Mouse (Mus musculus): ENCODE results near the gene Cd8b1.
"Not testable (repeated sequence)": the region's sequence is repeated elsewhere in the genome, so short reads cannot be mapped to it uniquely, and the experiment has no call there.

Cd8b1 gene

DNA sequence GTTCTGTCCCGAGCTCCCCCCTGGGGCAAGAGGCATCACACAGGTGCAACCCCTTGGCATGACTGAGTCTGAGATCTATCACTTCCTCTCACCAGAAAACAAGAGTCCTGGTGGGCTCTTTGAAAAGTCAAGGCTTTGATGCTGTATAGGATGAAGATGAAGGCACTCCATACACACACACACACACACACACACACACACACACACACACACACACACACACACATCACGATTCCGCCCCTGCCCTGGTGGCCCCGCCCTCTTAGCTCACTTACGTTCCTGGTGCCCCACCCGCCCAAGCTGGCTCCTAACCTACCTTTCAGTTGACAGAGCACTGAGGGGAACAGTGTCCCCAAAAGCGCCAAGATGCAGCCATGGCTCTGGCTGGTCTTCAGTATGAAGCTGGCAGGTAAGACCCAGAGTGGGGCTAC lies at the start of gene Cd8b1:
Cd8b1 (plus strand) TSS at position 298 of the 431 bp plus-strand sequence.
- DNase-seq: no peak

DNA sequence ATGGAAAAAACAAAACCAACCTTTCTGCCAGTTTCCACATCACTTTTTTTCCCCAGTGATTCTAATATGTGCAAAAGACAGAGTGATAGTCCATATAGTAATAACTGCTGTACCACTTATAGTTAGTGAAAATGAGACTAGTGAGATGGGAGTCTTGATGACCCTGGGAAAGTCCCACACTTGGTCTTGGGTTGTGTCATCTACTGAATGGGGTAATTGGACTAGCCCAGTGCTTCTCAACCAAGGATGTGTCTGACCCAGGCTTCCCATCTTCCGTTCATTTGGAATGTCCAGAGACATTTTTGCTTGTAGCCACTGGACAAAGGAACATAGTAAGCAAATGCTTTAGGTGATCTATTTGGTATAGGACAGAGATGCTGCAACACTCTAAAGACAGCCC lies 48.9 kb upstream of the Cd8b1 start:
- DNase-seq: no peak

DNA sequence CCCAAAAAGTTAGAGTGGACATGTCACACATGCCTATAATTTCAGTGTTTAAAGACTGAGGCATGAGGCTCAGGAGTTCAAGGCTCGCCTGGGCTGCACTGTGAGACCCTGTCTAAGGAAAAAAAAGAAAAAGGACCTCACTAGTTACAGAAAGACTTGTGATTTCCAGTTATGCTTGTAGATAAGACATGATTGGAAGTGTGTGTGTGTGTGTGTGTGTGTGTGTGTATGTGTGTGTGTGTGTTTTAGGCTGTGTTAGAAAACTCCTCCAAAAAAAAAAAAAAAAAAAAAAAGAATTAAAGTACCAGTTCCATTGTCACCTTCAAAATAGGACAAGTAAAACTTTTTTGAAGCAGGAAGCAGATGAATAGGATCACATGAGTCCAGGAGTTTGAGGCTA lies 48.0 kb upstream of the Cd8b1 start:
- DNase-seq: no peak

DNA sequence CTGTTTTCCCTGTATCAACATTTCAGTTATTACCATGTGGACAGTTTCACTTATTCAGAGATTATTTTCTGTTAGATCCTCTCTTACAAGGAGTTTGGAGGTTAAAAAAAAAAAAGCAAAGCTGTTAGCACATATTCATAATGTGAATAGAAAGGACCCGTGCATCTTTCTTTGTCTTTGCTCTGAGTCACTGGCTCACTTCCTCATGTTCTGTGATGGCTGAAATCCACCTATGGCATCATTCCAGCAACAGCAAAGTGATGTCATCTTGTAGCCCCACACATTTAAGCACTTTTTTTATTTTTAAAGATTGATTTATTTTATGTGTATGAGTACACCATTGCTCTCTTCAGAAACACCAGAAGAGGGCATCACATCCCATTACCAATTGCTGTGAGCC lies 43.2 kb upstream of the Cd8b1 start:
- DNase-seq: no peak

DNA sequence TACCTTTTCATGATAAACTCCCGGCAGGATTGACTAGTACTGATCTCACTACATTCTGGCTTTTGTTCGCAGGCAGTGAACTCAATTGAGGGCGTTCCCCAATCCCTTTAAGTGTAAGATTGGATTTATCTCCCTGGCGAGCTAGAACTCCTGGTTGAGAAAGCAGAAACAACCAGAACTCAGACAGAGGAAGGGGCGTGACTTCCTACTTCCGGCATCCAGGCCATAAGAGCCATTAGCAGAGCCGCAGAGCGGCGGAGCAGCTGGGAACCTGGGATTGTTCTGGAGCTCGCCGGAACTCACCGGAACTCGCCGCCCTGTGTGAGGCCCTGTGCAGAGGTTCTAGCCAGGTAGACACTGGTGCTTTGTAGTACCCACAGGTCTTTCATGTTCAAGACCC lies 29.1 kb upstream of the Cd8b1 start:
- no peak for DNase-seq

DNA sequence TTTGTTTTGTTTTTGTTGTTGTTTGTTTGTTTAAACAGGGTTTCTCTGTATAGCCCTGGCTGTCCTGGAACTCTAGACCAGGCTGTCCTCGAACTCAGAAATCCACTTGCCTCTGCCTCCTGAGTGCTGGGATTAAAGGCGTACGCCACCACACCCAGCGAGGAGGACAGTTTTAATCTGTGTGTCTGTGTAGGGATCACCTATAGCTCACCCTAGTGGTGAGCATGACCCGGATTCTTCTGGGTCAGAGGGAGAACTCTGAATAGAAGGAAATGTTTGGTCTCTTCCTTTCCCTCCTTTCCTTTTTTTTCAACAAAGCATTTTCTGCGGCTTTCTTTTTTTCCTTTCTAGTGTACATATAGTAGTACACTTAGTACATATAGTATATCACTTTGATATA lies 27.3 kb upstream of the Cd8b1 start:
- DNase-seq: no peak

DNA sequence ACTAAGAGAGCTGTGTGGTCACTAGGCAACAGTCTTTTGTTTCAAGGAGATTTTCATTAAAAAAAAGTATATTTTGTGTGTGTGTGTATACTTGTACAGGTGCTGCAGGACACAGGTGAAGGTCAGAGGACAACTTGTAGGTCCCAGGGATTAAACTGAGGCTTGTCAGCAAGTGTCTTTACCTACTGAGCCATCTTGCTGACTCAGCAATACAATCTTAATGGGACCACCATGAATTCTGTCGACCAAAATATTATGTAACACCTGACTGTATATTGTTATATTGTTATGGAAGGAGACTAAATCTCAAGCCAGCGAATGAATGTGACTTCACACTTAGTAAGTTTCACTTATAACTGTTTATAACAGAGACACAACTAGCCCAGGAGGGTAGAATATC lies 24.5 kb upstream of the Cd8b1 start:
- no peak for DNase-seq

DNA sequence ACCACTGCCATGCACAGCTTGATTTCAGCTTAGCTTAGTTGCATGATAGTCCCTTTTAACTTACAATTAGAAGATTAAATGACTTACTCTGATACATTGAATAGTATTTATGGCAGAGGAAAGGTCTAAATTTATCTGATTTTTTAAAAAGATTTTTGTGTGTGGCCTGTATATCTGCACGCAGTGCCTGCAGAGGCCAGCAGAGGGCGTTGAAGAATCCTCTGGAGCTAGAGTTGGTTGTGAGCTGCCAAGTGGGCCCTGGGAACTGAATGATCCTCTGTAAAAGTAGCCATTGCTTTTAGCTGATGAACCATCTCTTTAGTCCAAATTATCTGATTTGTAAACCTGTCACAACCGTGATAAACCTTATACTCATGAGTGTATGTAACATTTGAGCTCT lies 23.8 kb upstream of the Cd8b1 start:
- peak in 1 of 2 experiments; percentile 48 for DNase-seq

DNA sequence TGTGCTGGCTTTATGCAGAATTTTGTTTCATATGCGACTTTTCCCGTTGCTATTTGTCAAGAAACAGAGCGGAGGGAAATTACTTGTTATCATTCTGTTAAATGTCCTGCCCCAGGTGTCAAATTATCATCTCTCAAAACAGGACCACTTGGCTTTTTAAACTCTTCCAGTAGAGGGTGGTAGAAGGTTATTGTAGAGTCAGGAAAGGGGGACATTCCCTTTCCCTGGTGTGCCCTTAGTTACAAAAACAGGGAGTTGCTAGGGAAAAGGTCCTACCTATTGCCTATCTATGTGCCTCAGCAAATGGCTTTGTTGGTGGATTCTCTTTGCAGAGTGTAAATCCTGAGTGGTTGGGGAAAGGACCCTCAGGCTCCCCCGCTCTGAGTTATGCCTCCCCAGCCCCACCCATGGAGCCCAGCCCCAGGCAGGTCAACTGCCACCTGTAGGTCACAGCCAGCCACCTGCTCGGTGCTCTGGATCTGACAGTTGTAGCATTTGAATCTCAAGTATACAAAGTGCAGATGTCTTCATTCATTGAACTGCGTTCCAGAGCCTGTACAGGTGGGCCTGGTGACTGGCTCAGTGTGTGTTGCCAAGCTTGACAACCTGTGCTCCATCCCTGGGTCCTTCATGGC lies 20.4 kb upstream of the Cd8b1 start:
- DNase-seq: no peak

DNA sequence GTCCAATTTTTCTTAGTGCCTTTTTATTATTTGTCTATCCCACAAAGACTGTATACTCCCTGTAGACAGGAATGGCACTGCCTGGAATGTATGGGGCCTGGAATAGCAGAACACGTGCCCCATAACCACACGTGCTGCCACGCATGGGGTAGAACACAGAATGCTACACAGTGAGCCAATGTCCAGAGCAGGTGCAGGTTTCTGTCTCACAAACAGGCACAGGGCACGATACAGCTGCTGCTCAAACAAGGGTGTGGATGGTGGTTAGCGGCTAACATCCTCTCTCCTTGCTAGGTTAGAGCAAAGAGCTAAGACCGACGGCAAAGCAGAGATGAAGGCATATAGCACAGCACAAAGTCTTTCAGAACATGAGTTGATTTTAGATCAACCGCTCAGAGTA lies 15.1 kb upstream of the Cd8b1 start:
- DNase-seq: no peak

DNA sequence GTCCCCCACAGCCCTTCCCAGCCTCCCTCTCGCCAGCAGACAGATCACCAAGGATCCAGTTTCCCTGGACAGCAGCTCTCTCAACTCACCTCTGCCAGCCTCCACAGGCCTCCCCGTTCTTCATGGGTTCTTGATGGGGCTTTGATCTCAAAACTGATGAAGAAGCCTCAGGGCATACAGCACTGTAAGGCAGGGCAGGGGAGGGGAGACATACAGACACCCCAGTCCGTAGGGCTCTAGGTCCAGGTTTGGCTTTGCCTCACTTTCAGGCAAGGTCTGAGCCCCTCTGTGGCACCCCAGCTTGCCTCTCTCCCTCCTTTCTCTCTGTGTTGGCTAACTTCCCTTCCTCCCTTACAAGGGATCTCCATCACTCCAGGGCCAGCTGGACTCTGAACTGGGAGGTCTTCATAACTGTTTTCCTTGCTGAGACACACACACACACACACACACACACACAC lies 733 bp upstream of the Cd8b1 start, which contains the start of gene Smyd1:
Smyd1 (minus strand) TSS at position 408 of the 458 bp plus-strand sequence.
- DNase-seq: no peak

DNA sequence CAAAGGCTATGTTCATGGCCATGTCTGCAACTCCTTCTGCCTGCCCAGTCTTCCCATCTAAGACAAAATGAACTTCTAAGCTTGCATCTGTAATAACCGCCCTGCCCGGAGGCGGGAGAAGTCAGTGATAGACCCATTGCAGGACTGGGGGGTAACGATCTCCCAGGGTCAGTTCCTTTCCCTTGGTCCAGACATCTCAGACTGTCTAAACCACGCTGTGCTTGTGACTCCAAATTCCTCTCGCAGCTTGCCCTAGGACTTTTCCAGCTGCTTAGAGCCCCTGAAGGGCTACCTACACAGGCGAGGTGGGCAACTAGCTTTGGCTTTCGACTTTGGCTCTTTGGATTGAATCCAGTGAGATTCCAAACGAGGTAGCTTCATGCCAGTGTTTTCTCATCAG lies 2.2 kb downstream of the Cd8b1 start:
- no peak for DNase-seq

DNA sequence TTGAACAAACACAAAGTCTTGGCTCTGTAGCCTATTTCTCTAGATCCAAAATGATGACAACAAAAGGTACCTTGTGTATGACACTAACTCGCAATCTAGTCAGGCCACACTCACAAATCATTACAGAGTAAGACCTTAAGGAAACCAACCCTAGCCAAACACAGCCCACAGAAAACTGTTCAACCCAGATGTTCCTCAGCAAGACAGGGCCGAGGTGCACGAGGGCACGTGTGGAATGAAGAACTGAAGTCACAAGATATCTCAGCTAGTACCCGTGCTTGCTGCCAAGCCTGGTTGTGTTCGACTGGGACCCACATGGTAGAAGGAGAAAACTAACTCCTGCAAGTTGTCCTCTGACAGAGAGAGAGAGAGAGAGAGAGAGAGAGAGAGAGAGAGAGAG lies 7.3 kb downstream of the Cd8b1 start:
- no peak for DNase-seq

DNA sequence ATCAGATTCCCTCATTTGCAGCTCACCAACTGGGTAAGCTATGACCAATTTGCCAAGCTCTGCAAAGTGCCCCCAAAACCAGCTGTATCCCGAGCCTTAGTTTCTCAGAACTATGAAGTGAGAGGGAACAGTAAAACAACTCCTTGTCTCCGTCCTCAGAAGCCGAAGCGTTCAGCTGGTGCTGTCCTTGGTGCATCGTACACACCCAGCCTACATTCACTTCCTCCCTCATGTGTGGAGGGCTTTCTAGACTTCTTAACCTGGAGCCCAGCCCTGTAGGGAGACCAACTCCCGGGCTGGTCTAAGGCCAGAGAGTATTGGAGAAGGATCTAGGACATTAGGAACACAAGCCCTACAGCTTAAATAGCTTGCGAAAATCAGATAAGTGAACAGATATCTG lies 7.9 kb downstream of the Cd8b1 start:
- no peak for DNase-seq

DNA sequence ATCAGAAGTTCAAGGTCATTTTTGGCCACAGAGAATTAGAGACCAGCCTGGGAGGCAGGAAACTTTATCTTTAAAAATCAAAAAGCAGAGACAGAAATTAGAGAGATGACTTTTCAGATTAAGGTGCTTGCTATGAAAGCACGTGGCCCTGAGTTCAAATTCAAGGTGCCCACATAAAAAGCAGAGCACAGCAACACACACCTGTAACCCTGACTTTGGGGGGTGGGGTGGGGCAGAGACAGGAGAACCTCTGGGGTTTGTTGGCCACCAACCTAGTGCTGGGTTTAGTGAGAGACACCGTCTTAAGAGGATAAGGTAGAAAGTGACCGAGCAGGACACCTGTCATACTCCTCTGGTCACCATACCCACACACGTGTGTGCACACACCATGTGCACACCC lies 8.9 kb downstream of the Cd8b1 start:
- DNase-seq: not testable (repeated sequence)

DNA sequence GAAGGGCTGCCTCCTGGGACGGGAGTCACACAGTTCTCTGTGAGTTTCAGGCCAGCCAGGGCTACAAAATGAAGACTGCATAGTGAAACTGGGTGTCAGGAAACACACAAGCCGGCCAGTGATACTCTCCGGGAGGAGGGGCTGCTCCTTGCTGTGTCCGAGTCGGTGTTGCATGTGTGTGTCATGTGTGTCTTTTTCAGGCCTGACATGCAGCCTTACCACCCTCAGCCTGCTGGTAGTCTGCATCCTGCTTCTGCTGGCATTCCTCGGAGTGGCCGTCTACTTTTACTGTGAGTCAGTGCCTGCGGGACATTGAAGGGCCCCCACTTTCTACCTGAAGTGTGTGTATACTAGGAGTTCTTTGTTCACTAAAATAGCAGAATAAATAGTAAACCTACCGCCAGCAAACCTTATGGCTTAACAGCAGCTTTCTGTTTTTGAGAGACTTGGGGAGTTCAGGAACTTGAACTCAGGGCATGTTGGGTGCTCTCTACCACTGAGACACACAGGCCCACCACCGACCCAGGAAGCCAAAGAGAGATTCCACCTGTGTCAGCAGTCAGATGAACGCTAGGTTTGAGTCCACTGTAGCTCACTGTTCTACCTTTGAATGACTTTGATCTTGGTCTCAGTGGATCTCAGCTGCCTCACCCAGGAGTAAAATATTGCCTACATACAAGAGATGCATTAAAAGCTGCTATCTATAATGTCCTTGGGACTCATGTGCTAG lies 9.8 kb downstream of the Cd8b1 start:
- DNase-seq: no peak

DNA sequence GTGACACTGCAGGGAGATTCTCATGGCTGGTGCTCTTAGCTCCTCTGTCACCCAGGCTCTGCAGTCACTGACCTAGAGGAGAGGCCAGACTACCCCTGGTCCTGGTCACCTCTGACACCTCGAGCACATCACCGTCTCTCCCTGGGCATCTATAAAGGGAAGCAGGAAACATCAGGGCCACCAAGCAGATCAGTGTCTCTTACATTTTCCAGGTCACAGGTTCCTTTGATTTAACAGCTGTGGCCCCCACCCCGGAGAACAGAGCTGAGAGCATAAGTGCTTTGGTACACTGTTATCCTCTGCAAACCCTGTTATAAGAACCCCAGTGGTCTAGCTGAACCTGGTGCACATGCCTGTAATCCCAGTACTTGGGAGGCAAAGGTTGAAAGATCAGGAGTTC lies 10.4 kb downstream of the Cd8b1 start:
- DNase-seq: no peak

DNA sequence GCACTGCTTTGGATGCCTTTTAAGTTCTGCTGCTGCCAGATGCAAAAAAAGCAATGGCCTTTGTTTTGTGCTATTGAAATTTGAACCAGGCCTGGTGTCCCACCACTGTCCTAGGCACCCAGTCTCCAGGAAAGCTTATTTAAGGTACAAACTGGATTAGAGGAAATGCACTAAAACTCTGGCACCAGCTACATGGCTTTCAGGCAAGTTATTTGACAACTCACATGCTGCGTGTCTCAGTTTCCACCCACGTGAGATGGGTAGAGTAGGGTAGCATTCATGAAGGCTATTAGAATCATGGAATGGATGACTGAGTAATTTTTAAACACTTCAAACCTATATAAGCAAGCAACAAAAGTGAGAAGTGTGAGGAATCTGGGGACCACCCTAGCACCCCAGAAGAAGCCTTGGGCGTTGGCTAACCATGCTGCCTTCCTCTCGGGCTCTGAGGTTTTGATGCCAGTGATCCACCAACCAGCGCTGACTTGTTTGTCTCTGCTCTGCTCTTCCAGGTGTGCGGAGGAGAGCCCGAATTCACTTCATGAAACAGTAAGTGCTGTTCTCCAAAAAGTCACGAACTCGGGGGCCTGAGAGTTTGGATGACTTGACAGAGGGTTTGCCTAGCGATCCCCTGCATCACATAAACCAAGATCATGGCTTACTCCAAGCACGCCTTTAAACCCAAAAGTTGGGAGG lies 11.1 kb downstream of the Cd8b1 start:
- DNase-seq: no peak

DNA sequence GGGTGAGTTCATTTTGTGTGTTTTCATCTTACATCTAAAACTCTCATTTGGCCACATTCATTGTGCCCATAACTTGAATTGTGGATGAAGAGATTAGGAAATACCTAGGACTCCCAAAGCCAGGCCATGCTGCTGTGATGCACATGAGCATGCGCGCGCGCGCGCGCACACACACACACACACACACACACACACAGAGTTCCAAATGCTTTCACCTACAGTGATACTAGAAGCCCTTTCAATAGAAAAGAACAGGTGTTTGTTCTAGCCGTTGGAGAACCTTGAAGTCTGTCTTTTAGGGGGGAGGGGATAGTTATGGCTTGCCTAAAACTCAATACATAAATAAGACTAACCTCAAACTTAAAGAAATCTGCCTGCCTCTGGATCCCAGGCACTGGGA lies 15.1 kb downstream of the Cd8b1 start:
- DNase-seq: no peak

DNA sequence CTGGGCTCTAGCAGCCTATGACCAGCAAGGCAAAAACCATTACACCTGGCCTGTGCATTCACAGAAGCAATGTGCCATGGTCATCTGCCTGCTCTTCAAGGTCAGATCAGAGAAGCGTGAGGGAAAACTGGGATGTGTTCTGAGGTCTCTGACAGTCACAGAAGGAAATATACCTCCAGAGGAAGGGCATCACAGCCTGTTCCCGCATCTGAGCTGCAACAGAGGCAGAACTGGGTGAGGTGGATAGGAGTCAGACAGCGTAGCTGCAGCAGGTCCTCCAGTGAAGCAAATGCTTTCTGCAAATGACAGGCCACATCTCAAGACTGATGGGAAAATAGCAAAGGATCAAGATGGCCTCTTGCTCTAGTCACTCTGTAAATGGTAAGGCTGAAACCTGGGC lies 16.4 kb downstream of the Cd8b1 start:
- no peak for DNase-seq

DNA sequence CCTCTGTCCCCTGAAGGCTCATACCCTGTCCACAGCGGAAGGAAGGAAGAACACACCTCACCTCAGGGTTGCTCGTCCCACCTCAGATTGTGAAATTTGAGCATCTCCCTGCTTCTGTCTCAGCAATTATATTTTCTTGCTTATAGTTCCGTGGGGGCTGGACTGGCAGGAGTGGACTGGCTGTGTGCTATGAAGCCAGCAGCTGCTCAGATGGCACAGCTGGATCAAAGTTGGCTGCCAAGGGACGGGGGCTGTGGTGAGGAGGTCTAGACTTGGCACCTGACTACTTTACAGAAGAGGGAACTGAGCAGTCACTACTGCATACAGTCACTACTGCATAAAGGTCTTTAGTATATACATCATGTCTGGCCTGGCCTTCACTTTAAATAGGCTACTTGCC lies 16.8 kb downstream of the Cd8b1 start:
- DNase-seq: no peak

DNA sequence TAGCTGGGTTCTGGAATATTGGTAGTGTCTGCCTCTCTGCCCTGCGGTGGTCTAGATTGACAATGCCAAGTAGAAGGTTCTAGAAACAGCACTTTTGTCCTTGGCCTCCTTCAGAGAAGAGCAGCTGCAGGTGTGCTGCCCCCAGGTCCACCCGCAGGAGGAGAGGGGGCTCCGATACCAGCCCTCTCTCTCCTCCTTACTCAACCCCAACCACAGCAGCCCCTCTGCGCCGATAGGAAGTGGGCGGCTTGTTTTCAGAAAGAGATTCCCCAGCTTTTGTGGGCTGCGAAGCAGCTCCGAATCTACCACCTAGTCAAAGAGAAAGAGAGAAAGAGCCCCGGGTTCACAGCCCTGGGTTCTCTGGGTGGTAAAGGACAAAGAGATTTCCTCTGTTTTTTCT lies 18.6 kb downstream of the Cd8b1 start:
- DNase-seq: no peak

DNA sequence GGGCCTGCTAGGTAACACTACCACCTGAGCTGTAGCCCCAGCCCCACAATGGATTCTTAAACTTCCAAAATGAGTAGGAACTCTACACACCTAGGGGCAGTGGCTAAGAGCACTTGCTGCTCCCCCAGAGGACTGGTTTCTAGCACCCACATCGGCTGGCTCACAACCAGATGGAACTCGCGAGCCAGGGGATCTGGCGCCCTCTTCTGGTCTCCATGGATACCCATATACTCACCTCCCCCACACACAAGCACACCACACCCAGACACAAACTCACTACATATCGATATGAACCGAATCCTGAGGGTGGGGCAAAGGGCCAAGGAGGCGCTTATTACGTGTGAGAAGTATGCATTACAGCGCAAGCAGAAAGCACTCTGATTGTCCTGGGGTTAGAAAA lies 25.4 kb downstream of the Cd8b1 start:
- peak in 1 of 2 experiments; percentile 30 for DNase-seq

DNA sequence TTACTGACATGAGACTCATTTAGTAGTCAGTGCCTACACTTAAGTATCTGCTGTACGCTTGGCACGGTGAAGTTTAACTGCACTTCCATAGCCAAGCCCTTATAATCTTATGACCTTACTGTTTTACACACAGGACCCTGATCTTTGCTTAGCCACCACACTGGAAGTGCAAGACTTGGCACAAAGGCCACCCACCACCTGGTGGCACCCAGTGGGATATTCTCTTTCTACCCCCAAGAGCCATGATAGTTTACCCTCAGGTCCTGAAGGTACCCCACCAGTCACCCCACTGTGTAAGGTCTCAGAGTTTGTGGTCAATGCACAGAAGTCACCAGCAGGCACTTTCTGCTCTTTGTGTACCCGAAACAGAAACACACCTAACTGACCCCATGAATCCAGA lies 28.6 kb downstream of the Cd8b1 start:
- DNase-seq: no peak

Measured in kidney, postnatal 25 days (tissue).